Mouse (Mus musculus) testis, adult 2 months (tissue): ENCODE results near the gene Slc35e3.
"Not testable (repeated sequence)": the region's sequence is repeated elsewhere in the genome, so short reads cannot be mapped to it uniquely, and the experiment has no call there.

Experiments
- CTCF ChIP-seq: fragments of 200-500 bp; IDR thresholded peaks from 2 replicates; pipeline ENCODE4 v1.5.1; 2012; ENCODE audit warnings: low read depth, mild to moderate bottlenecking, inconsistent platforms, low read length, moderate library complexity; ENCODE audit not compliant: control insufficient read depth, insufficient read depth, insufficient replicate concordance
- POLR2A ChIP-seq: fragments of 200-500 bp; IDR thresholded peaks from 2 replicates; pipeline ENCODE4 v1.6.1; 2012; ENCODE audit warnings: low read depth, mild to moderate bottlenecking, inconsistent platforms, low read length, moderate library complexity; ENCODE audit not compliant: control insufficient read depth

DNA sequence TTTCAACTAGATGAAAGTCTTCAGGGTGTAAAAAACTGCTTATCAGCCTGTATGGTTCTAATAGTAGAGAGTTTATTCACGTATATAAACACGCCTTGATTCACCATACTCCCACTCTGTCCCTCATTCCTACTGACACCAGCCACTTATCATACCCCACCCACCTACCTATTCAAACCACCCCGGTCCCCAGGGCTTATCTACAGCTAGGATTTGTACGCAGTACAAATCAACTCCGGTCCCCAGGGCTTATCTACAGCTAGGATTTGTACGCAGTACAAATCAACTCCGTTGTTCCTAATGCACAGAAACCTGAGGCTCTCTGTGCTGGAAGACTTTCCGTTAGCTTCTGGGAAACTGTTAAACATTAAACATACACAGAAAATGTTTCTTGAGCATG is 12.5 kb downstream of the Slc35e3 start:
- not testable (repeated sequence) for TF ChIP-seq CTCF, POLR2A
